Mouse (Mus musculus) retina, adult 2 months (tissue): ENCODE measurements around the gene Galntl5.
"Not testable (repeated sequence)": the region's sequence is repeated elsewhere in the genome, so short reads cannot be mapped to it uniquely, and the experiment has no call there.

Source experiments
- DNase-seq: peaks from one replicate; pipeline ENCODE4 v3.0.0-alpha.2; 2012; ENCODE audit warnings: low read depth, low spot score

Gene Galntl5

DNA sequence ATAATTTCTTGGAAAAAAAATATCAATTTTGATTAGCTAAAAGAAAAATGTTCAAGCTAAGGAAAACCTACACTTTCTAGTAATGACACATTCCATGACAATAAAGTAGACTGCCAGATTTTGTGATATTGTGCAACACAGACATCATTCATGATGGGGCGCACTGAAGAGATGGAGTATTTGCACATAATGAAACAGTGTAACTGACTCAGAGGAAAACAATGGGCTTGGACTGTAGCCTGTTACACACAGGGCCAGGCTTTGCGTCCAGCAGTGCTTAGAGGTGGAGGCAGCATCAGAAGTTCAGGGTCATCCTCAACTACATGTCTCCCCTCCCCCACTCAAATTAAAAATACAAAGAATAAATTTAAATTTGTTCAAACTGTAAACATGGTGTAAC lies 9.3 kb downstream of the Galntl5 start:
- no peak for DNase-seq

DNA sequence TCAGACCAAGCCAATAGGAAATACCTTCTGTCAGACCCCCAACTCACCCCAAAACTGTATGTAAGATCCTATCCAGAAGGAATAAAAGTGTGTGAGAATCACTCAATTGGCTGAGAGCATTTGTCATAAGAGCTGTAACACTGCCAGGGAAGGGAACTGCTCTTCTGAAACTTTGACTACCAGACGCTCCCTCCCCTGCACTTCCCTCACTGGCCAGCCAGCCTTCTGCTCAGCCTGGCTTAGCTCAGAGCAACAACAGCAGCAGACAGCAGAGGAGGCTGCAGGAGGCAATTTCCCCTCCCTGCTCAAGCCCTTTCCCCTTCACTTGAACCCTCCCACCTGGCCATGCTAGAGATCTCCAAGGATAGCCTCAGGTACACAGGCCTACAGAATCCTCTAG lies 30.6 kb downstream of the Galntl5 start:
- no peak for DNase-seq

DNA sequence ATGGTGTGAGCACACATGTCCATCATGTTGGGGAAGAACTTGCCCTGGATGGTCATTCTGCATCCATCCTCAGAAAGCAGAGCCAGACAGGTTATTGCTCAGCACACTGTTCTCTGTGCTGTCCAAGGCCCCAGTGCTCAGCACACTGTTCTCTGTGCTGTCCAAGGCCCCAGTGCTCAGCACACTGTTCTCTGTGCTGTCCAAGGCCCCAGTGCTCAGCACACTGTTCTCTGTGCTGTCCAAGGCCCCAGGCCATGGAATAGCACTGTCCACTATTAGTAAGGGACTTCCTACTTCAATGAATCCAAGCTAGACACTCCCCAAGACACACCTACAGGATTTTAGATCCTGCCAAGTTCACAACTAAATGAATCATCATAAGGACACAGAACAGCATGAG lies 32.0 kb downstream of the Galntl5 start:
- DNase-seq, result not testable (repeated sequence)

DNA sequence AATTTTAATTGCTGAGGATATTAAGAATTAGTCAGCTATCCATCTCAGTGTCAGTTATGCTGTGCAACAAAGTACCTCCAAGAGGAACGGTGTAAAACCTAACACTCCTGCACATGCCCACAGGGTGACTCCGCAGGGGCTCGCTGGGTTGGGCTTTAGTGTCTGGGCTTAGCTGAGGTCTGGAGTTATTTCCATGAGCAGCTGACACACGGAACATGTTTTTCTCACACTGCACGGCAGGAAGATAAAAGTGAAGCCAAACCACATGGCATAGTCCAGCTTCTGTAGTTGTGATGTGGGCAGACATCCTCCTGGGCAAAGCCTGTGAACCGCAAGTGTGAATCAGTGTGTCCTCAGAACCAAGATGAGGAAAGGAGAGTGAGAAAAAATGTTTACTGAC lies 33.7 kb downstream of the Galntl5 start:
- DNase-seq, result no peak

DNA sequence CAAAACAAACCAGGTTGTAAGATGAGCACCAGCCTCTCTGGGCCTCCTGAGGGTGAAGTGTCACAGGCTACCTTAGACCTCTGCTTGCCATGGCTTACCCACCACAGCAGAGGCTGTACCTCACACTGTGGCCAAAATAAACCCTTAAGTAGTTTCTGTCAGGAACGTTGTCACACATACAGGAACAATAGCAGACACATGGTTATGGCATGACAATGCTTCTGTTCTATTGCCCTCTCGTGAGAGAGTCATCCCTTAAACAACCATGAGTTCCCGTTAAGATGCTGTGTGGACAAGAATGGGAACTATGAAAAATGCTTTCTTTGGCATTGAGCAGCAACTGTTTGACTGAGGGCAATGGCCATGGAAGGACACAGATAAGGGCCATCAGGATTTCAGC lies 40.3 kb downstream of the Galntl5 start, which contains the start of gene Galnt11:
Gene Galnt11 (plus strand): TSS at position 301 of the 400 bp plus-strand sequence.
- no peak for DNase-seq

DNA sequence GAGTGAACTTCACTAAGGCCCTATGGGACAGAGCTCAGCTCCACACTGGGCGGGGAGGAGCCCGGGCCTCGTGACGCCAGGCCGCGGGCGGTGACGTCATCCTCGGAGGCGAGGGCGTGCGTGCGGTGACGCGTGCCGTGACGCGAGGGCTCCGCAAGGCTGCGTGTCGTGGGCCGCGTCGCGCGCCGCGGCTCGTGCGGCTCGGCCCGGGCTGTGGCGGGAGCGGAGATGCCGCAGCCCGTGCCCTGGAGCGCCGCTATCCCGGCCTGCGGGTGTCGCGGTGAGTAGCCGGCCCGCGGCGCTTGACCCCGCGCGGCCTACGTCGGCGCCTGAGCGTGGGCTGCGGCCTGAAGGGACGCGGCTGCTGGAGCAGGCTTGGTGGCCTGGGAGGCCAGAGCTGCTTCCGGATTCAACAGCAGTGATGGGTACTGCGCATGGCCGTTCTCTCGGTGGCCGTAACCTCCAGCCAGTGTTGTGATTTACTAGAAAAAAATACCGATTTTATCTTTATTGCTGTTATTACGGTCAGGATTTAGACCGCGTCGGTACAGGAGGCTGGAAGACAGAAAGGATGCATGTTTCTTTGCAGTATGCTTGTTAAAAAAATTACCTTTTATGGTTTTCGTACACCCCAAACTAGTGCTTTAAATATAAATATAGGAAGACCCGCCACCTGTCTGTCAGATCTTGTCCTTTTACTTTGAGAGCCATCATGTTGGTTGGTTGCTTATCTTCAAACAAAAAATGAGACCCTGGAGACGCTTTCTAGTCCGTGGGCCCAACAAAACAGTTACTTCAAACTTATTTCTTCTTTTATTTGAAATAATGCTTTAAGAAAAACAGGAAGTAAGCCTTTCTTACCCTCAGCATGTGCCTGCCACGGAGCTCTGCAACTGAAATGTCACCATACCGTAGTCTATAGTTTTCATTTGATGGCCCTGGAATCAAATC lies 41.8 kb downstream of the Galntl5 start, which contains the start of gene E130116L18Rik:
Gene E130116L18Rik (minus strand): TSS at position 402 of the 951 bp plus-strand sequence.
- peak; percentile 75 for DNase-seq

DNA sequence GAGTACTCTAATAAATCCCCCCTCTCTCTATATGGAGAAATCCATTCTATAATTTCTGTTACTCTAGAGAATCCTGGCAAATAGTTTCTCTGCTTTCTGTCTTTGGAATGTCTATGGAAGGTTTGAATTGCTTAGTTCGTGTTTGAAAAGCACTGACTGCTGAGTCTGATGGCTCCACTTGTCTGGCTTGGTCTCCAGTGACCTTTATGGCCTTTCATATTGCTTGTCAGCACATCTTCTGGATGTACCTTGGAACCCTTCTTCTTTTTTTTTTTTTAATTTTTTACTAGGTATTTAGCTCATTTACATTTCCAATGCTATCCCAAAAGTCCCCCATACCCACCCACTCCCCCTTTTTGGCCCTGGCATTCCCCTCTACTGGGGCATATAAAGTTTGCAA lies 43.1 kb downstream of the Galntl5 start:
- DNase-seq, result not testable (repeated sequence)

DNA sequence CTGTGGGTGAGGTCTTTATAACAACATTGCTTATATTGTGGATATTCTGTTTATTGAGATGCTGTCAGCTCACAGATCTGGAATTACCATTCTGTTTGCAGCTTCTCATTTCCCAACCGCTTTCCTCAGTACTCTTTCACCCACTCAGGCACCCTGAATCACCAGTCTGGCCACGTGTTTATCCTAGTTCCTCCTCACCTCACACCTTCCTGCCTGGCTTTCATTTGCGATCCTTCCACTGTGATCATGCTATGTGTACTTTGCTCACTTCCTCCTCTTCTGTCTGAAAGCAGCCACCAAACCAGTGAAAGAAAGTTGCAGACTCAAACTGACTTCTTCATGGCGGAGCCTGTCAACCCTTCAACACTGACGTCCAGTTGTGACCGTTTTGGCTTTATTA lies 61.8 kb downstream of the Galntl5 start:
- no peak for DNase-seq

DNA sequence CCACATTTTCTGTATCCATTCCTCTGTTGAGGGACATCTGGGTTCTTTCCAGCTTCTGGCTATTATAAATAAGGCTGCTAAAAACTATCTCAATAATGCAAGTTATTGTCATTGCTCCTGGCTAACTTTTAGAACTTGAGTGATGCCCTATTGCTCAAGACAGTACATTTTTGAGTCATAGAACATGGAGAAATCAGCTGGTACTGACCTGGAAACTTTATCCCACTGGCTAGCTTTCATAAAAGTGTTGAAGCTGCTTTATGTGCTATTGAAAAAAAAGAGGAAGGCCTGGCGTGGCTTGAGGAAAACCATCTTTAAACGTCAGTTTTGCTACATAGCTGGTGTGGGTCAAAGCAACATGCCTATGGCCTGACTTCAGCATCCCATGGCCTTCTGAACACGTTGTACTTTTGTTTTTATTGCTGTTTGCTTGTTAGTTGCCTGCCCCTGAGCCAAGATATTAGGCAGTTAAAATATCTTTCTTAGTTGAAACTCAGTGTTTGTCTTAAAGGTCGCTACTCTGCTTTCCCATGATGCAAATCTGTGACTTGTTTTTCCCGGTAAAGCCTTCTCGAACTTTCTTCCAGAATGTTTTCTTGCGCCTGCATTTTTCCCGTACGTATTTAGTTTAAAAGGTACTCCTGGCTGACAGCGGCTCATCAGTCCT lies 64.7 kb downstream of the Galntl5 start:
- DNase-seq, result no peak

DNA sequence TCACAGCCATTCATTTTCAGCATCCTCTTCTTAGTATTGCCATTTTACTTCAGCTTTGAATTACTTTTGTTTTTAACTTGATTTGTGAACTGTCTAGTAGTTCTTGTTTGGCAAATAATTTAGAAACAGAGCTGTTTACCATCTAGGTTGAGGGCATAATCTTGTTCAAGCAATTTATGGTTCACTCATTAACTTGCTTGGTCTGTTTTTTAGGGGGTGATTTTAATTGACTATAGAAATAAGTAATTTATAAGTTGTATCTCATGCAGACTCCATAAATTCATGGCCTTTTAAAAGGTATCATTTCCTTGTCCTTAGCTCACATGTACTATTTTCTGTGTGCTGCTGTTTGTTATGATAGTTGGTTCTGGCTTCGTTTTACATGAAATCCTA lies 65.2 kb downstream of the Galntl5 start:
- DNase-seq, result no peak

DNA sequence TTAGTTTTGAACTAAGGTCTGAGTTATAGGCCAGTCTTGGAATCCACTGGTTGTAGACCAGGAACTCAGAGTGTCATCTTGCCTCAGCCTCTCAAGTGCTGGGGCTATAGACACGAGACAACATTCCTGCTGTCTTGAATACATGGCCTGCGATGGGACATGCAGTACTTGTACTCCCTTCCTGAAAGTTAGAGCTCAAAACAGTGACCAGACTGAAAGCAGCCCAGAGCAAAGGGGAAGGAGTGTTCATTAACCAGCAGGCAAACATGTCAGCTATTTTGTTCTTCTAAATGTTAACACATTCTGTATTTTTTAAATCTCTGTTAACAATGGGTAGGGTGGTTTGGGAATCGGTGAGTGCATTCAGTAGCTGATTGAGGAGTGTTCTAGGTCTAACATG lies 65.8 kb downstream of the Galntl5 start:
- DNase-seq, result no peak

DNA sequence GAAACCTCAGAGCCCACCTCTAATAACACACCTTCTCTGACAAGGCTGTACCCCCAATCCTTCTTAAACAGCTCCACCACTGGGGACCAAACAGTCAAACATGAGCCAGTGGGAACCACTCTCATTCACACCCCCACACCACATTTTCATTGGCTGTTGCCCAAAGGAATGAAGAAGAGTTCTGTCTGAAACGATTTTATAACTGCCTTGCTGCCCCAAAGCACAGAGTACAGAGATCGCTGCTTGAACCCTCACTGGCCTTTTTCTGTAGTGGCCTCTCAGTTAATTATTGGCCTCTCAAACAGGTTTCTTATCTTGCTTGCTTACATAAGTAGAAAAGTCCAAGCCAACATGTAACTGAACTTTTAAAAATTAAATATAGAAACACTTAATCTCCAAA lies 71.2 kb downstream of the Galntl5 start:
- DNase-seq, result no peak

DNA sequence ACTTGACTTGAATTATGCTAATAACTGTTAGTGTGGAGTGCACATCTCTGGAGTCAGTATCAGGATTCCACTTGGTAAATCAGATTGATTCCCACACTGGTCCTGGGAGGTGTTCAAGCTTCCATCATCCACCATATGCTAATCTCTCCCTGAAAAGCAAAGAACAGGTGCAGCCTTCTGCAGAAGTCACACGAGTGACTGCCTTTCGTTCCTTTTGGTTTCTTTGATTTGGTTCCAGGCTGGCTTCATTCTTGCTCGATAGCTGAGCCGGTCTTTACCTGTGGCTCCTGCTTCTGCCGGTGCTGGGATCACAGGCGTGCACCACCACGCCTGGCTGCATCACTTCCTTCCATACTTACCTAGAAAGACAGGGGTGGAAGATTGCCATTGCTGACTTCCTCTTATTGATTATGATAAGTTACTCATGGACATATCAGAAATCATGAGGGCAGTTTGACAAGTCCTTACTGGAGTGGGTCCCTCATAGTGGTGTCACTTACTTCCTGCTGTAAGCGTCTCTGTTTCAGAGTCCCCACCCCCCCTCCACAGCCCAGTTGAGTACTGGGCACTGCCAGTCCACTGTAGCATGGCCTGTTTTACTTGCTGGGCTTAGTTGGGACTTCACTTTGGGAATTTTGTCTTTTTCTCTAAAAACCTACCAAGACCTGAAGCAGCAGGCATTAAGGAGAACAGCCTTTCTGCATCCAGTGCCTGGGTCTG lies 71.7 kb downstream of the Galntl5 start:
- no peak for DNase-seq

DNA sequence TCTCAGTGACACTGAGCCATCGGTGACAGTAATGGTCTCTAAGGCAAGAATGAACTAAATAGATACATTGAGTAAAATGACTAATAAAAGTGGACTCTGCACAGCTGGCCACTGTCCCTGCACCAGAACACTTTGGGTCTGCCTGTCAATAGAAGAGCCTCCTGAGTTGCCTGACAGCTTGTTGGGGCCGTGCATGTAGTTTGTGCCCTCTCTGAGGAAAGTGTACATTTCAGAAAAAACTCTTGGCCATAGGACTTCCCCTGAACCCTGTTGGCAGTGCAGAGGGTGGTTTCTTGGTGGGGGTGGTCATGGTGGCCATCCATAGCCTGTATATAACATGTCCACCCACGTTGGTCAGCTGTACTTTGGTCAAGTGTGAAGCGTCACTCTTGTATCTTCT lies 73.2 kb downstream of the Galntl5 start:
- no peak for DNase-seq

DNA sequence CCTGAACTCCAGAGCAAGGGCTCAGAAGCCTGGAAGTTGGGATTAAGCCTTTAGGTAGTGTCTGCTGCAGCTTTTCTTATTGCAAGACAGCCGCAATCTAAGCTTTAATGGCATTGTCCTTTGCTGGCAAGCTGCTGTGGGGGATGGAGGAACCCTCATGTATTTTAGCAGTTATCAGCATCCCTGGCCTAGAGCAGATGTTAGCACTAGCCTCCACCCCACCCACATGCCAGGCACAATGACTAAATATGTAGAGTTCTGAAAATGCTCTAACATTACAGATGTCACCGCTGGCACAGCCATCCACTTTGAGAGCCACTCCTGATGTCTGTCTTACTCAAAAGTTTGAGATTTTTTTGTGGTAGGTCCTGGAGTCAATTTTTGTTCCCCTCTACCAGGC lies 75.4 kb downstream of the Galntl5 start:
- DNase-seq, result no peak

DNA sequence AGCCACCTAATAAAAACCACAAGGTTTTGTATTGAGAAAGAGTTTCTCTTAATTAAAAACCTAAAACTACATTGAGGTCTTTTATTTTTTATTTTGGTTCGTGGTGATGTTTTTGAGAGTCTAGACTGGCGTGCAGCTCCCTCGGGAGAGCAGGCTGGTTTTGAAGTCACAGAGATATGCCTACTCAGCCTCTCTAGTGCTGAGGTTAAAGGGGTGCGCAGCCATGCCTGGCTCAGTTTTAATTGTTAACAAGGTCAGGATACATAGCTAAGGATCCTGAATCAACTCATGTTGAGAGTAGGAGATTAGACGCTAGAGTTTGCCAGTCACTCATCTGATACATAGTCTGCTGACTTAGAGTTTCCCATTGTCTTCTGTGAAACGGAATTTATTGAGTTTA lies 80.2 kb downstream of the Galntl5 start:
- DNase-seq, result no peak

DNA sequence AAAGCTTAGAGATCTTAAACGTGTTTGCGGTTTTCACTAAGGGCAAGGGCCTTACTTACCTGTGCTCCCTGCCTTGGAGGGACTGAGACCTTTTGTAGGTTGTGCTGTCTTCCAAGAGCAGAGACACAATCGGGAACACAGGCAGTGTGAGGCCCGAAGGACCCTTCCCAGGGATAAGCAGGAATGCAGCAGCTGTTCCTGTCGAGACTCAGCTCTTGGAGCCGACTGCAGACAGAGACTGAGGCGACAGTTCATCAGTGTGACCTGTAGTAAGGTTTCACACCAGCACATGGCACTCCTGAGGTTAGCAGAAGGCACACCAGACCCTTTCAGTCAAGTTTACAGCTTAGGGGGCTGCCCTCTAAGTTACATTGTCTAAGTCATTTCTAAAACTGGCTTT lies 81.0 kb downstream of the Galntl5 start:
- no peak for DNase-seq

DNA sequence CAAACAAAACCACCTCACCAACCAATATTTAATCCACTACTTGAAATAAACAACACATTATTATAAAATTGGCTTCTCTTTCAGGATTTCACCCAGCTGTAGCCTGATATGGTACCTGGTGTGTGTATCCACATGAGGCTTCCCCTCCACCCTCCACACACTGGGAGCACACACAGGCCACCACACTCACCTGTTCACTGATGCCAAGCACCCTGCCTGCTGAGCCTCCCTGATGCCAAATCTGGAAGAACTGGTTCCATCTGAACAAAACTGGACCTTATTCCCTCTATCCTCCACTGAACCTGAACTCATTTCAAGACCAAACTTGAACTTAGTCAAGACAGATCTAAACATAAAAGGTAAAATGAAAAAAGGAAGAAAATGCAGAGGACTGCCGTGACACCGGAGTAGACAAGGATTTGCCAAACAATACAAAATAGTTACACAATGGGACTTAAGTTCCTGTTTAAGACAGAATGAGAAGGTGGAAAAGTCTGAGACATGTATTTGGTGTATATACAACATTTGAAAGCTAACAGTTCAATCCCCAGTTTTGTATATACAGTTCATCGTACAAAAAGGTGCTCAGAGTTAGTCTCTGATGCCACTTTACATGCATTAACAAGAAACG lies 87.1 kb downstream of the Galntl5 start:
- DNase-seq, result no peak
